Comparison of ENCODE assay signal across 26 mouse cellular contexts in the genomic region with DNA sequence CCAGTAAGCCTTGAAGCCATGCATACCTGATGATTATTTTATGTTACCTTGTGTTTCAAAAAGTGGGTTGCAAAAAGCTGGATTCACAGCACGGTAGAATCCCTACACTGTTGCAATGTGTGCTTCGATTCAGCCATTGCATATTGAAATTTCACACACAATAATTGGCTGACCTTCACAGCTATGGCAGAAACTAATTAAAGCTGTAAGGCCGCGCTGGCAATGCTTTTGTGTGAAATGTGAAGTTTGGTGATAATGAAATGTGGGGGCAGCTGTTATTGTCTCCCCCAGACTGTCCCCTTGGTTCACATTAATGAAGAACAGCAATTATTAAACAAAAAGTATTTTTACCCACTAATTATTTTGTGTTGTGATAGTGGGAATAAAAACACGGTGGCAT.
"Had no signal": no experiment of that assay in that cellular context is flagged by ENCODE, and none has a peak within 500 bp of the region (broad histone marks: within the 10 kb centered on the region; RNA-seq: fewer than 3 reads in every experiment).

No protein-coding gene starts in this region.

- H3K27ac ChIP-seq: gastrocnemius, adult 2 months; heart, embryonic 10.5 days; hindbrain, embryonic 10.5 days; hindbrain, embryonic 13.5 days; hindbrain, embryonic 15.5 days; intestine, embryonic 15.5 days; layer of hippocampus, adult 2 months; left cerebral cortex, adult 2 months; limb, embryonic 10.5 days; limb, embryonic 12.5 days; liver, embryonic 13.5 days had no signal

- H3K9me3 ChIP-seq: heart, embryonic 10.5 days; heart, embryonic 12.5 days; hindbrain, embryonic 10.5 days; hindbrain, embryonic 13.5 days; hindbrain, embryonic 15.5 days; intestine, embryonic 15.5 days; limb, embryonic 10.5 days; limb, embryonic 12.5 days; liver, embryonic 13.5 days had no signal

- H3K4me3 ChIP-seq: gastrocnemius, adult 2 months; heart, embryonic 10.5 days; heart, embryonic 12.5 days; hindbrain, embryonic 10.5 days; hindbrain, embryonic 13.5 days; hindbrain, embryonic 15.5 days; intestine, embryonic 15.5 days; layer of hippocampus, adult 2 months; left cerebral cortex, adult 2 months; limb, embryonic 10.5 days; limb, embryonic 12.5 days; liver, embryonic 13.5 days had no signal

- H3K27me3 ChIP-seq: heart, embryonic 12.5 days; hindbrain, embryonic 13.5 days; hindbrain, embryonic 15.5 days; intestine, embryonic 15.5 days; limb, embryonic 12.5 days; liver, embryonic 13.5 days had no signal

- H3K4me1 ChIP-seq: heart, embryonic 10.5 days; heart, embryonic 12.5 days; hindbrain, embryonic 10.5 days; hindbrain, embryonic 13.5 days; hindbrain, embryonic 15.5 days; intestine, embryonic 15.5 days; limb, embryonic 10.5 days; limb, embryonic 12.5 days; liver, embryonic 13.5 days had no signal

- H3K4me2 ChIP-seq: heart, embryonic 12.5 days; hindbrain, embryonic 13.5 days; hindbrain, embryonic 15.5 days; intestine, embryonic 15.5 days; limb, embryonic 12.5 days; liver, embryonic 11.5 days; liver, embryonic 13.5 days had no signal

- ATAC-seq: inflammation-experienced regulatory T-cells, adult 6 months; intestine, embryonic 15.5 days; intestine, postnatal 0 days had no signal

- H3K9ac ChIP-seq: heart, embryonic 12.5 days; hindbrain, embryonic 13.5 days; hindbrain, embryonic 15.5 days; intestine, embryonic 15.5 days; limb, embryonic 12.5 days; liver, embryonic 13.5 days had no signal

- H3K36me3 ChIP-seq: heart, embryonic 10.5 days; heart, embryonic 12.5 days; hindbrain, embryonic 10.5 days; hindbrain, embryonic 13.5 days; hindbrain, embryonic 15.5 days; intestine, embryonic 15.5 days; limb, embryonic 10.5 days; limb, embryonic 12.5 days; liver, embryonic 13.5 days had no signal

- DNase-seq: gastrocnemius, adult 2 months; gastrocnemius, postnatal 10 days; gastrocnemius, postnatal 25 days; heart, adult 18-20 months; heart, postnatal 10 days; heart, postnatal 4 days; kidney, adult 18-20 months; kidney, adult 8-10 months; kidney, postnatal 10 days; kidney, postnatal 25 days; kidney, postnatal 4 days; liver; liver, embryonic 13.5 days had no signal
